Mouse (Mus musculus): ENCODE results near the gene Rpp21. TPM values are rescaled to one million over a fixed set of nuclear protein-coding genes. Genes with fewer than 3 reads are reported as not detected.

Rpp21 gene
- polyA plus RNA-seq (2014; fragmentation: Illumina TruSeq; extraction: RNeasy Lipid Tissue Mini Kit (QIAGEN cat#74804); ENCODE audit: low read depth, low replicate concordance) = 4.4 TPM

GRCm38 (mm10) chr17:36257969-36258368 lies at the start of gene Rpp21:
Rpp21 (minus strand) TSS chr17:36258069.

GRCm38 (mm10) chr17:36286390-36286789 lies 28.5 kb upstream of the Rpp21 start, which contains the start of gene H2-M10.2:
H2-M10.2 (minus strand) TSS chr17:36286490.

GRCm38 (mm10) chr17:36271586-36272256 lies 13.9 kb upstream of the Rpp21 start, which contains the start of gene Trim39:
Trim39 (minus strand) TSS chr17:36272247.

Other genes starting within 250 kb of the Rpp21 start
- 8.5 TPM for gene H2-T24, start 237.5 kb downstream of the Rpp21 start, polyA plus RNA-seq (2014; fragmentation: Illumina TruSeq; extraction: RNeasy Lipid Tissue Mini Kit (QIAGEN cat#74804); ENCODE audit: low read depth, low replicate concordance)
- 3.4 TPM for gene H2-T23, start 225.2 kb downstream of the Rpp21 start, polyA plus RNA-seq (2014; fragmentation: Illumina TruSeq; extraction: RNeasy Lipid Tissue Mini Kit (QIAGEN cat#74804); ENCODE audit: low read depth, low replicate concordance)
- gene H2-T22, start 215.3 kb downstream of the Rpp21 start, polyA plus RNA-seq (2014; fragmentation: Illumina TruSeq; extraction: RNeasy Lipid Tissue Mini Kit (QIAGEN cat#74804); ENCODE audit: low read depth, low replicate concordance) = 13.1 TPM
- not detected for gene Gm6034, start 215.1 kb downstream of the Rpp21 start, polyA plus RNA-seq (2014; fragmentation: Illumina TruSeq; extraction: RNeasy Lipid Tissue Mini Kit (QIAGEN cat#74804); ENCODE audit: low read depth, low replicate concordance)
- not detected for gene Gm11127, start 199.7 kb downstream of the Rpp21 start, polyA plus RNA-seq (2014; fragmentation: Illumina TruSeq; extraction: RNeasy Lipid Tissue Mini Kit (QIAGEN cat#74804); ENCODE audit: low read depth, low replicate concordance)
- gene Gm19684, start 136.4 kb downstream of the Rpp21 start, polyA plus RNA-seq (2014; fragmentation: Illumina TruSeq; extraction: RNeasy Lipid Tissue Mini Kit (QIAGEN cat#74804); ENCODE audit: low read depth, low replicate concordance) = not detected
- gene Gm7030, start 128.6 kb downstream of the Rpp21 start, polyA plus RNA-seq (2014; fragmentation: Illumina TruSeq; extraction: RNeasy Lipid Tissue Mini Kit (QIAGEN cat#74804); ENCODE audit: low read depth, low replicate concordance) = not detected
- not detected for gene Gm8909, start 89.5 kb downstream of the Rpp21 start, polyA plus RNA-seq (2014; fragmentation: Illumina TruSeq; extraction: RNeasy Lipid Tissue Mini Kit (QIAGEN cat#74804); ENCODE audit: low read depth, low replicate concordance)
- not detected for gene H2-T3, start 67.8 kb downstream of the Rpp21 start, polyA plus RNA-seq (2014; fragmentation: Illumina TruSeq; extraction: RNeasy Lipid Tissue Mini Kit (QIAGEN cat#74804); ENCODE audit: low read depth, low replicate concordance)
- gene Trim39, start 14.2 kb upstream of the Rpp21 start, polyA plus RNA-seq (2014; fragmentation: Illumina TruSeq; extraction: RNeasy Lipid Tissue Mini Kit (QIAGEN cat#74804); ENCODE audit: low read depth, low replicate concordance) = 14.8 TPM
- gene H2-M10.2, start 28.4 kb upstream of the Rpp21 start, polyA plus RNA-seq (2014; fragmentation: Illumina TruSeq; extraction: RNeasy Lipid Tissue Mini Kit (QIAGEN cat#74804); ENCODE audit: low read depth, low replicate concordance) = not detected
- not detected for gene H2-M10.1, start 68.1 kb upstream of the Rpp21 start, polyA plus RNA-seq (2014; fragmentation: Illumina TruSeq; extraction: RNeasy Lipid Tissue Mini Kit (QIAGEN cat#74804); ENCODE audit: low read depth, low replicate concordance)
- not detected for gene H2-M10.3, start 110.3 kb upstream of the Rpp21 start, polyA plus RNA-seq (2014; fragmentation: Illumina TruSeq; extraction: RNeasy Lipid Tissue Mini Kit (QIAGEN cat#74804); ENCODE audit: low read depth, low replicate concordance)
- not detected for gene H2-M10.4, start 204.3 kb upstream of the Rpp21 start, polyA plus RNA-seq (2014; fragmentation: Illumina TruSeq; extraction: RNeasy Lipid Tissue Mini Kit (QIAGEN cat#74804); ENCODE audit: low read depth, low replicate concordance)

All from adrenal gland, adult 10 weeks (tissue).